Mouse (Mus musculus) ES-CJ7 (cell line): ENCODE results near the gene Lamc1.
"Not testable (repeated sequence)": the region's sequence is repeated elsewhere in the genome, so short reads cannot be mapped to it uniquely, and the experiment has no call there.

Experiments used
- DNase-seq: peaks from one replicate; pipeline ENCODE4 v3.0.0; 2011; ENCODE audit warnings: low read depth, low spot score

The Lamc1 gene

DNA sequence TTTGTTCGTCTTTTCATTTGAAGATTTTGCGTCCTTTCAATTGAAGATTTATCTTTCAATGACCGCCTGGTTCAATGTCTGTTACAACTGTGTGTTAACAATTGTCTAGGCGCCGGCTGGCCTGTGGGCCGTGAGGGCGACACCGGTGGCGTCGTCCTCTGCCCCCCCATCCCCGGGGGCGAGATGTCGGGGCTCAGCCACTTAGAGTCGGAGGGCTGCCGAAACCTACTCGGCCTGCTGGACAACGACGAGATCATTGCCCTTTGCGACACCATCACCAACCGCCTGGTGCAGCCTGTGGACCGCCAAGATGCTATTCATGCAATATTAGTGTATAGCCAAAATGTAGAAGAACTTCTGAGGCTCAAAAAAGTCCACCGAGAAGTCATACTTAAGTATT, 27.3 kb downstream of the Lamc1 start:
- DNase-seq: not testable (repeated sequence)

DNA sequence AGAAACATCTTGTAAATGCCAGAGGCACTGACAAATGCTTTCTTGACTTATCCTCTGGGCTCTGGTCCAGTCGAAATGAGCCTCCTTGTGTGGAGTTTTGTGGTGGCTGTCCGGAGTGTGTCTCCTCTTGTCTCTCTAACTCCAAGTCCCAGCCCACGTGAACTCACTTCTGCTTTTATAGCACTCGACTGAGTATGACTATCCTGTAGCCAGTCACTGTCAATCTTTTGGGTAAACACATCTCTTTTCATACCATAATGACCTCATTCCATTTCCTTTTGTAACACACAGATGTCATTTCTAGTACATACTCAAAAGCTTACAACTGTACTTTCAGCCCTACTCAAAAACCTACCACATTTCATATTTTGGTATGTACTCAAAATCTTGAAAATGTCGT, 33.1 kb downstream of the Lamc1 start:
- not testable (repeated sequence) for DNase-seq

DNA sequence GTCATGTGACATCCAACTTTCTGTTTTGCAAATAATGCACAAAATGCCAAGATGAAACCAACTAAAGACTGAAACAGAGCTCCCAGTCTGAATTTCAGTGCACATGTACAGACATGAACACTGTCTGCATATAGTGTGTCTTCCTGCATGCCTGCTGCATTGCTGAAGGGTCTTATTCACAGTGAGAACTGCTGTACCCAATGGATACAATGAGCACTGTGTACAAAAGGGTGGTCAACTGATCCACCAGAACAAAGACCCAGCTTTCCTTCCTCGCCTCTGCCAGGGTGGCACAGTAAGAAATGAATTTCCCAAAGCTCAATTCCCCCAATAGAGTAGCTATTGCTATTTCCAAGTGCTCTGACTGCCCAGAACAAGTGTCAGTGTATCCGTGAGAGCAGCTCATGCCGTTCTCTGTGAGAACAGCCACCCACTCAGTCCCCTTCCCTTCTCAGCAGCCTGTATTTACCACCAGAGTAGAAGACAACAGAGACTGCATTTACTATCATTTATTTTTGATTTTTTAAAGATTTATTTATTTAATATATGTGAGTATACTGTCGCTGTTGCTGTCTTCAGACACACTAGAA, 34.7 kb downstream of the Lamc1 start:
- DNase-seq: not testable (repeated sequence)

DNA sequence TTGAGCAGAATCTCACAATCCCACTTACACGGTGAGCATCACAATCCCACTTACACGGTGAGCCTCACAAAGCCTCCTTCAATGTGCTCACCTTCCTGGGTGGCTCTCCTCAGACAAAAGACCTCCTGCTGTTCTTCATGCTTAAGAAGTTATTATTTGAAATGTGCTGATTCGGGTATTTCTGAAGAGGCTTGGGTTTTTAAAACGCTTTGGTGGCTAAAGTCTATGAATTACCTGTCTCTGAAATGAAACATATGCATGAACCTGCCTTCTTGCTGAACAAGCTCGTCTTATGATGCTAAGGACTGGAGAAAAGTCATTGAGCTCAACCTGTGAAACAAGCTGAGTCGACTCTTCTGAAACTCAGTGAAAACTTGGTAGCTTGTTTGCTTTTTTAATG, 36.6 kb downstream of the Lamc1 start:
- DNase-seq: no peak

DNA sequence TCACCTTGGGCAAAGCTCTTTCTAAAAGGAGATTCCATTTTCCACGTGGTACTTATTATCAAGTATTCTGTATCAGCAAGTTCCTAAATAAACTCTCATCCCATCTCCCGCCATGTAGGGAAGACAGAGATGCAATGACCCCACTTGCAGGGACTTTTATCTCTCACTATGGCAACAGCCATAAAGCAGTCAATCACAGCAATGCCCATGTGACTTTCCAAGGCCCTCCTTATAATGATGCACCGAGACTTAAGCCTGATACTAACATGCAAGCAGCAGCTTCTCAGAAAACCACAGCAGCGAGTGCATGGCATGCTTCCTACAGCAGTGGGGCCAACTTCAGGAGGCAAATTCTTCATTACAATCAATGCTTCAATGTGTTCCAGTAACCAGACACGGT, 39.7 kb downstream of the Lamc1 start:
- no peak for DNase-seq

DNA sequence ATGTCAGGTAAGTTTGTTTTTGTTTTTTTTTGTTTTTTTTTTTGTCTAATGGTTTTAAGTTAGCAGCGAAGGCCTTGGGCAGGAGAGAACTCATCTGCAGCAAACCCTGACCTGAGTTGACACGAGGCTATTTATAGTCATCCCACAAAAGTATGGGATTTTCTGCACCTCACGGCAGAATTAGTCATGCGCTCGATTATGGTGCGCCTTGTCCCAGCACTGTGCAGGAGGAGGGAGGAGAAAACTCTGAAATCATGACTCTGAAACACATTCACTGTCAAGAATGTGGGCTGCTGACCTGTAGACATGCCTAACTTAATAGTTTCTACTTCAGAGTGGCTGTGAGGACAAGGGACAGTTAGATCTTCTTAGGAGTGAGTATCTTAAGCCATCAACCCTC, 40.4 kb downstream of the Lamc1 start:
- no peak for DNase-seq

DNA sequence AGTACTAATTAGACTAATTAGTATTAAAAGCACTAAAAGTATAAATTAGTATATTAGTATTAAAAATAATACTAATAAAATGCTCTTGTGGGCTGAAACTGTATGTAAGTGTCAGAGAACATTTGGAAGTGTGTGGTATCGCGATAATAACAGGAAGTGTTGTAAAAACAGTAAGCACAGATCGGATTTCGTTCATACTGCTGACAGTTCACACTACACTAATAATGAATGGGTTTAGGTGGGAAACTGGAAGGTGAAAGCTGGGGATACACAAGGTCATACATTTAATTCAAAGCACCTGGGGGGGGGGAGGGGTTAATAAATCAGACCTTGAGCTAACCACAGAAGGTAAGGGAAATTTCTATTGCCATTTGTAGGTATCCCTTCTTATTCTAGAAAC, 41.2 kb downstream of the Lamc1 start:
- DNase-seq: no peak

DNA sequence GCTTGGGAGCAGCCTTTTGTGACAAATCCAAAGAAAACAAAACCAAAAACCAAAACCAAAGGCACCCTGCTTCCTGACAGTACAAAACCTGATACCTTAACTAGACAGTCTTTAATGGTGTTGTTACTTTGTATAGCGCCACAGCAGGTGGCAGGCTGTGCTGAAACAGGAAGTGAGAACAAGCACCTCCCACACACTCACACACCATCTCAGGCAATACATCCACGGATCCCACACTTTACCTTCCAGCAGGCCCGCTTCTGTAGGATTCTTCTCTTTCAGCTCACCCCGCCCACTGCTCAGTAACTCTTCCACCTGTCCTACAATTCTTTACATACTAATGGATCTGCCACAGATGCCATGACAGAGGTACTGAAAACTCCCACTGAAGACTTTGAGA, 44.6 kb downstream of the Lamc1 start:
- peak; percentile 92 for DNase-seq

DNA sequence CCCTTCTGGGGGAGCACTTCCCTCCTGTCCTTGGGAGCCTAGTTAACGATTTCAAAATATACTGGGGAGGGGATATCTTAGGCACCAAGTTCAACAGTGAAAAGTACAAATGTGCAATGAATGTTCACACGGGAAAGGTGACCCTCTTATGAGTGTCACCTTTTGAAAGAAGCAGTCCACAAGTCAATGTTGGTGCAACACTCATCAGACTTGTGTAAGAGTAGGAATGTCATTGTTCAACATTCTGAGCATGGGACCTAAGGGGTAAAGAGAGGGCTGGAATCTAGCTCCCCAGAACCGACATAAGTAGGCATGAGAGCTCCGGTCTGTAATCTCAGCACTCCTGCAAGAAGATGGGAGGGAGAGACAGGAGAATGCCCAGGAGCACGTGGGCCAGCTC, 45.1 kb downstream of the Lamc1 start:
- no peak for DNase-seq

DNA sequence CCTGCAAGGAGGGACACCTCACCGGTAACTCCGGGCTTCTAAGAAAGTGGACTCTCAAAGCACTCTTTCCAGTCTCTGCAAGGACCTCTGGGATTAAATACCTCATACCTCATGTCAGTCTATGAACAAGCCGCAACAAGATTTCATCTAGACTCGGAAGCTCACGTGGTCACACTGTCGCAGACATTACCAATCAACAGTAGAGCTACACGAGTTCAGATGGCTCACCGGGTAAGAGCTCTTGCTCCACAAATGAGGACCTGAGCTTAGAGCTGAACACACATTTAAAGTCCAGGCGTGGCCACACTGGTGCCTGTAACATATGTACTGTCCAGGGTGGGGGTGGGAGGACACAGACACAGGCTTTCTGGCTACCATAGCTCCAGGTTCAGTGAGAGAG, 46.4 kb downstream of the Lamc1 start:
- DNase-seq: no peak

DNA sequence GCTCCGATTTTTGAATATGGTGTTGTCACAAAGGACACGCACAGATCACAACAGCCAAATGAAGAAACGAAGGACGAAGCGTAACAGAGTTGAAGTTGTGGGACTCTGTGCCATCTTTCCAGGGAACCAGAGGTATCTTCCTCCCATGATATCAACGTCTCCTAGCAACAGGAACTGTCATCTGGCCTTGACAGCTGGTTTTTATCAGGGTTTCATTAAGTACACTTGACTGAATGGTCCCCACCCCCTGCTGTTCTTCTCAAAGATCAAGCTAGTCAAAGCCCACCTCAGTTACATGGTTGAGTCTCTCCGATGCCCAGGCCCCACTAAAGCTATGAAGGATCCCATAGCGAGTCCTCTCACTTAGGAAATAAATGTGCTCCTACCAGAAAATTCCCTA, 47.4 kb downstream of the Lamc1 start:
- no peak for DNase-seq

DNA sequence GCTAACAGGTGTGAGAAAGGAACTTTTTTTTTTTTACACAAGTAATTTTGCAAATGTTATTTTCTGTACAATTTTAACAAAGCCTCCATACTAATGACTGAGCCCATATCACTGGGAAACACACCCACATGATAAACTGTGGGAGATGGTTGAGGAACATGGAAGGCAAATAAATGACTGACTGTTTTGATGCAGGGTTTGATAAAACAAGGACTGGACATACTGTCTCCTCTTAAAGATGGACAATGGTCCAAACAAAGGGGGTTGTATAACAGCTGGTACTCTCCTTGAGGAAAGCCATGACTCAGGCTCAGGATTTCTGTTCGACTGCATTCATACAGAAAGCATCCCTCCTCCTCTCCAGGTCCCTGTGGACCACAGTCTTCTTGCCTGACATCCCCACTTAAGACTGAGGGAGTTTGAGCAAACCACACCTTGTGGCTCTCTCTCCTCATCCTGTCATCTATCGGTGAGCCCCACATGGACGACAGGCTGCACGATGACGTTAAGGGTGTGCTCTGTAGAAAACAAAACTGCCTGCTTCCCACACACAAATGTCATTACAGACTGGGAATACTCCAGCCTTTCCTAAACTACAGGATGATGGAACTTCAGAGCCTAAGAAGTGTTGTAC, 50.1 kb downstream of the Lamc1 start:
- no peak for DNase-seq

DNA sequence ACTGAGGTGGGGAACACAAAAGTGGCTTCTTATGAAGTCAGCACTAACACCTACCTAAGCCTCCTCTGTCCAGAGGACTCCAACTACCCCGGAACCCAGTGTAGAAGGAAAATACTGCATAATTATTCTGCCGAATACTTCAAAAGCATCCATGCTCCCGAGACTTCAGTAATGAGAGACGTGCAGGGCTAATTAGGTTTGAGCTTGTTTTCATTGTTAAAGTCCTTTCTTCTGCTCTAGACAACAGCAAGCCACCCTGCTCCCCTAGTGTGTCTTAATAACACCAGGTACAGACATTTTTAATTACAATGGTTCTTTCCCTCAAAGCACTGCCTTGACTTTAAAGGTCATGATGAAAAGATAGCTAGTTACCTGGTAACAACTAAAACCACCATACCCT, 51.1 kb downstream of the Lamc1 start:
- DNase-seq: no peak

DNA sequence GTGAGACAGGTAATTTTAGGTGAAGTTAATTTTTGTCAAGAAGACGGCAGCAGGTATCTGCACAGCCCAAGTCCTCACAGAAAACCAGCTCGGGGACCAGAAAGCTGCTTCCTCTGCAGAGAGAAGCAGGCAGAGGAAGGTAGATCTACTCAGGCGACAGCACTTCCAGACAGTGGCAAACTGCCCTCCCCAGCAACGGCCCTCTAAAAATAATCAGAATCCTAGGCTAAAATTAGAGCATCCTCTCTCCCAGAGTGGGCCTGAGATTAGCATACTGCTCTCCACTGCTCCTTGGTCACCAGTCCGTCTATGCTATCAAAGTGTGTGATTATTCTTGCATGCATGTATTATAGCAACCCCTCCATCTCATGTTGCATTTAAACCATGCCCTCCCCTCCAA, 52.2 kb downstream of the Lamc1 start:
- no peak for DNase-seq

DNA sequence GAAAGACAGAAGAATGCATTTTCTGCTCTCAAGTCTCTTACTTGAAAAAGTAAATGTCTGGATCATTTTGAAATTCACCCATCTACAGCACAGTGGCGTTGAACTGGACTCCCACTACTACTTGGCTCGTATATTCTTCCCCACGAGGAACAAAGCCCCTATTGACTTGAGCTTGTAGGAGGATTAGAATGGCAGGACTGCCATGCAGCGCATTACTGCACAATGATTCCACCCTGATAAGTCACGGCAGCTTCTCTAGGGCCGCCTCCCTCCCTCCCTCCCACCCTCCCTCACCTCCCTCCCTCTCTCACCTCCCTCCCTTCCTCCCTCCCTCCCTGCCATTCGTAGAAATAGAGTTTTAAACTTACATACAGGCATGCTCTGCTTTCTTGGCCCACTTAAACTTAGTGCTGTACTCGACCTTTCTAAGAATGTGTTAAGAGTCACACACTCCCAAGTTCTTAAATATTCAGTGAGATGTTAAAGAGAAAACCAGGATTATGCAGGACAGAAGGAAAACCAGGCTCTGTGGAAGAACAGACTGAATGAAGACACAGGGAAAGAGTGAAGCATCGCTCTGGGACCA, 54.5 kb downstream of the Lamc1 start:
- DNase-seq: no peak

DNA sequence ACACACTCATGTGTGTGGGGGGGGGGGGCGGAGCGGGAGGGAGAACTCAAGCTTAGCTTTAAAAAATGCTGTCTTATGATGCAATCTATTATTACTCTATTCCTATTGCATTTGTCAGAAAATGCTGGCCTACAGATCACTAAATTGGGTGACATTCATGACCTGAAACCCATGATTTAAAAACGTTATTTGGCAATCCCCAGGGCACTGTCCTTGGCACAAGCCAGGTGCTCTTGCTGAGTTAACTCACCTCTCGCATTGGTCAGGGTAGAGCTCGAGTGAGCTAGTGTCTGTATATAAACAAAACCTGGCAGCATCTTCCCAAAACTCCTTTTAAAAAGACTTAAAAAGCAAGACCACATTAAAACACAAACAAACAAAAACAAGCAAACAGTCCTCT, 57.1 kb downstream of the Lamc1 start:
- DNase-seq: no peak

DNA sequence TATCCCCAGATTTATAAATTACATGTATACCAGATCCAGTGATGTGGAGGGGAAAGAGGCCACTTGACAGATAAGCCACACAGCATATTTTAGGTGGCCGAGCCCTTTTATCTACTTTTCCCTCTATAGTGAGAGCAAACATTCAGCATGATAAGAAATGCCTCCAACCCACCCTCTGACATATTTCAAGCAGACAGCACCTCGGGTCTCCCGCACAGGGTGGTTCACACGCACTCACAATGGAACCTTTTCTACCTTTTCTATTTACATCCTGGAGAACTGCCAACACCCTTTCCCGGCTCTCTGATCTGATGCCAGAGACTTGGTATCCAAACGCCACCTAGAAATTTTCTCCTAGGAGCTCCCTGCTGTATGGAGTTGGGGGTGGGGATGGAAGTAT, 58.0 kb downstream of the Lamc1 start:
- no peak for DNase-seq

DNA sequence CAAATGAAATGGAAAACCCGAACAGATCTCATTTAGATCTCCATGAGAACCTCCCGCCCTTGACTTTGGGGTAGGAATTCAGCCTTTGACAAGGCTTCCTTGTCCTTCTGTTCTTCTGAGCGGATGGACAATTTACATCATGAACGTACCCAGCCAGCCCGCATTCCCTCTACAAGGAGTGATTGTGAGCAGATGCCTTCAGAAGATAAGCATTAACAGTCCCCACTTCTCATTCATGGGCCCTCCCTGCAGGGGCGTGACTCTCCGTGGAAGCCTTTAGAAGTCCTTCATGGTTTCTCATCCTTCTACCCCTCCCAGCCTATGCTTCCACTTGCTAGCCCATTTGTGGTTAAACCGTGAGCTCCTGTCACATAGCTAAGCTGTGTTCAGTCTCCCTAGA, 58.9 kb downstream of the Lamc1 start:
- peak; percentile 56 for DNase-seq

DNA sequence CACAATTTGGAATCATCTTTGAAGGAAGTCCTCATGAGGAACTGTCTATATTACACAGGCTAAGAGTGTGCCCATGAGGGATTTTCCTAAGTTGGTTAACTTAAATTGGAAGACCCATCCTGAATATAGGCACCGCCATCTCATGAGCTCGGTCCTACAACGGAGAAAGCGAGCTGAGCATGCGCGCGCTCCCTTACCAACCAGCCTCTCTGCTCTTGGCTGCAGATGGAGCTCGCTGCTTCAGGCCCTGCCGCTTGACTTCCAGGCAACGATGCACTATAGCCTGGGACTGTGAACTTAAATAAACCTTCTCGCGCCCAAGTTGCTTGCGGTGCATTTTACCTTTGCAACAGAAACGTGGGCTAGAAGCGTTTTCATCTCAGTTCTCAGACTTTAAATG, 61.8 kb downstream of the Lamc1 start:
- DNase-seq: peak; percentile 62

DNA sequence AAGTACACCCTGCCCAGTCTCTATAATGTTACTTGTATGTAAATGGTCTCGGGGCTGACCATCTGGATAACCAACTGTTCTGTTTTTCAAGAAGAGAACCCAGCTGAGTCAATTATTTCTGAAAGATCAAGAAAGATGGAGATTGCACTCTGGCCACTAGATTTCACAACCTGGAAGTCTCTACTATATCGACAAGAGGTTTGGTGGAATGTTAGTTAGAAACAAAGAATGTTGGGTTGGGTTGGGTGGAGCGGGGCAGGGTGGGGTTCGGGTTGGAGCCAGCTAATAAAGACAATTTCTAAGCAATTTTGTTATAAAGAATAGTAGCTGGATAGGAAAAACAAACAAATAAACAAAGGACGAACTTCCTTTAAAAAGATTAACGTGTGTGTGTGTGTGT, 62.9 kb downstream of the Lamc1 start:
- no peak for DNase-seq

DNA sequence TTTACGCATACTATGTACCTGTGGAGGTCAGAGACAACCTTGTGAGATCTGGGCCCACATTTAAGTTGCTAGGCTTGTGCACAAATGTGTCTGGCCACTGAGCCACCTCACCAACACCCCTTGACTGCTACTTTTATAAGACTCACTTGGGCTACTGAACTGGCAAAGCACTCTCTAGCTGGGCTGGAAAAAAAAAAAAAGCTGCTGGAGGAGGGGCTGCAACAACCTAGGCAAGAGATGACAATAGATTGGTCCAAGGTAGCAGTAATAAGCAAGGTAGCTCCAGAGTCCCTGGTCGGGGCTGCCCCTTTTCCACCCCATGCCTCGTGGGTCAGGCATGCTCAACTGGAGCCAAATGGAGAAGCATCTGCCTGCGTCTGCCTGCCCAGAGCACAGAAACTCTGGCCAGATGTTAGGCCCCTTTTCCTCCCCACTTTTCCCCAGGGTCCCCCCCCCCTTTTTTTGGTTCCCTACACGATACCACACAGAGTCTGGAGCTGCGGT, 63.7 kb downstream of the Lamc1 start:
- DNase-seq: no peak

DNA sequence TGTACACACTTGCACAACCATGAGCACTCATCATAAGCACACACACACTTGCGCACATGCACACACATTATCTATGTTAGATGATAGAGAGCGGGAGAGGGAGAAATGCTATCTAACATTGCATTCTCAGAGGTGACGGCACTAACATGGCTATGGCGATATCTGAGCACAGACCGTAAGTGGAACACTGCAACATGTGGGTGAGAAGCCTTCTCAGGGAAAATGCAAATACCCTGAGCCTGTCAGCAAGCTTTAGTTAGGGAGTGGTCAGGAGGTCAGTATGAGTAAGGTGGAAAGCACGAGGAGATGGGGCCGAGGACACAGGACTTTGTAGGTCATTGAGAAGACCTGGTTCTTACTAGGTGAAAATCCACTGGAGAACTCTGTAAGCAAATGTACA, 64.3 kb downstream of the Lamc1 start:
- no peak for DNase-seq

DNA sequence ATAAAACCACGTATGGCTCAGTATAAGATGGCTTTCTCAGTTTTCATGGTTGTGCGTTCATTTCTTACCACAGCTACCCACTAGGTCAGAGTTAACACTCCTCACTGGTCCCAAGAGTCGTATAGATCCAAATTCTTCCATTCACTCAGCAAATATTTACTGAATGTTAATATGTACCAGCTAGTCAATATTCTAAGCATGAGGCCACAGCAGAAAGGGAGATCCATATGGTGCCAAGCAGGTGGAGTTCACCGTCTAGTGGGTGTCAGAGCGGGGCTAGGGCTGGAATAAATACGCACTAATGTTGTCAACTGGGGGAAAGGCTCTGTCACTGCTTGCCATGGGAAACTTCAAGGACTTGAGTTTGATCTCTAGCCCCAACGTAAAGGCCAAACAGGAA, 64.9 kb downstream of the Lamc1 start:
- no peak for DNase-seq
